Mouse (Mus musculus): ENCODE results near the gene Dapk1. TPM values are rescaled to one million over a fixed set of nuclear protein-coding genes. Genes with fewer than 3 reads are reported as not detected.

Gene Dapk1
- polyA plus RNA-seq, 1 experiment from 2014 or later, result 38.4 TPM

DNA sequence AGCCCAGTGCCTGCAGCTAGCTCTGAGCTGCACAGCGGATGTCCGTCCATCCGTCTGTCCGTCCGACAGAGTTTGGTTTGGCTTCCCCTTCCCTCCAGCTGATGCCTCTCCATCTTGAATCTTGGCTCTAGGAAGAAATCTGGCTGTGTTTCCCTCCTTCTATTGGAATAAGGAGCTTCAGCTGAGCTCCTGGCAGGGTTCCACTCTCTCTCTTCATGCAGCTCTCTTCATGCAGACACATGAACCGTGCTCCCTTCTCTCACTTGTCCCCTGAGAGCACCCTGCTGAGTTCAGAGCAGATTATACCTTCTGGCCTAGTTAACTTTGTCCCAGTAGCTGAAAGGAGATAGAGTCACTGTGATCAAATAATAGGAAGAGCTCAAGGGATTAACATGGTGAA, 83.5 kb downstream of the Dapk1 start:
- WGBS, result 60% methylated on average over 6 of the region's 6 CpGs
- H3K36me3 ChIP-seq, result 0 out of 2 replicates have a peak, but pooled peaks cover 4% of the 10 kb centered on the region
- H3K4me3 ChIP-seq (replicated peaks), result no peak overlapping the region
- H3K4me2 ChIP-seq (replicated peaks), result no peak overlapping the region
- H3K9ac ChIP-seq (replicated peaks), result no peak overlapping the region
- 0 out of 2 replicates have a peak, but pooled peaks cover 5% of the 10 kb centered on the region for H3K9me3 ChIP-seq
- peak; percentile 12; the same call in 1 of the 2 replicates for ATAC-seq
- peak overlapping the region; percentile 30; the same call in 1 of the 2 replicates for H3K27ac ChIP-seq
- no peaks in the 10 kb centered on the region for H3K27me3 ChIP-seq
- peaks cover 39% of the 10 kb centered on the region for H3K4me1 ChIP-seq (replicated peaks)

DNA sequence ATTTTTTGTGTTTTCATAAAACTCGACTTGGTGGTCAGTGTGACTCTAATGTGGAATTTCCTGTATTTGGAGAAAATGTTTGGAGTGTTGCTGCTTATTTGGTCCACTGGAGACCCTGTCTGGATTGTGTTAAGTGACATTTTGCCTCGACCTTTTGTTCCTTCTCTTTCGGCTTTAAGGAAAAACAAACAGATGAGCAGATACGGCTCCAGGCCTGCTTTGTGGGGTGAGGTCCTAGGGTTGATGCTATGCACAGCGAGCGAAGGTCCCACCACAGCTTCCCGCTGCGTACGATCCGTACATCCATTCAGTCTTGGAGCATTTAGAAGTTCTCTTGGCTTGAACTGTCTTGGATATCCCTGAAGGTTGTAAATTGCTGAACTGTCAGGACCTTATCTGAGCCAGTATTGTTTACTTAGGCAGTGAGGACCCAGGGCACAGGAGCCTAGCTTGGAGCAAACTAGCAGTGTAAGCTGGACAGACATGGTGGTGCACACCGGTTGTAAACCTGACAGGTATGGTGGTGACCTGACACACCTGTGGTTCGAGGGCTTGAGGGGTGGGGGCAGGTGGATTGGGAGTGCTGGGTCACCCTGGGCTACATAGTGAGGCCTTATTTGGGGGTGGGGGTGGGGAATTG, 84.4 kb downstream of the Dapk1 start:
- H3K36me3 ChIP-seq, result 0 out of 2 replicates have a peak, but pooled peaks cover 4% of the 10 kb centered on the region
- no peak overlapping the region for H3K4me2 ChIP-seq (replicated peaks)
- no peak overlapping the region for H3K9ac ChIP-seq (replicated peaks)
- H3K27me3 ChIP-seq, result no peaks in the 10 kb centered on the region
- ATAC-seq, result no peak
- 61% methylated on average over 12 of the region's 12 CpGs for whole genome bisulfite sequencing
- H3K9me3 ChIP-seq, result 0 out of 2 replicates have a peak, but pooled peaks cover 5% of the 10 kb centered on the region
- no peak overlapping the region for H3K4me3 ChIP-seq (replicated peaks)
- peaks cover 39% of the 10 kb centered on the region for H3K4me1 ChIP-seq (replicated peaks)
- no peak overlapping the region for H3K27ac ChIP-seq

DNA sequence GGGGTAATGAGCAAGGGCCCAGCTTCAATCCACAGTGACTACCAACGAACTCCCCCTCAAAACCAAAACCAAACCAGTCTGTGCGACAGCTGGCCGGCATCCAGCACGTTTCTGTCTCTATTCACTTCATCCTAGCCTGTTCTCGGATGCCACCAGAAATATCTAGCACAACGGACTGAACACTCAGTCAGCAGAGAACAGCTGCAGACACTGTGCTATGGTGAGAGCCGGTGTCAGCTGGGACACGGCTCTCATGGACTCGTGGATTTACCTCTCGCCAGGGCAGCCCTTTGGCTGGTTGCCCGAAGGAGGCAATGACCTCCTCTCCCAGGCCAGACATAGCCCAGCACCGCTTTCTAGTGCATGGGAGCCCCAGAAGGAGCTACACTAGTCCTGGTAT, 85.2 kb downstream of the Dapk1 start:
- Histone ChIP-seq H3K9me3 (peaks cover 8% of the 10 kb centered on the region; the same call in 1 of the 2 replicates), H3K4me1 (replicated peaks) (peaks cover 39% of the 10 kb centered on the region), H3K4me3 (replicated peaks) (no peak overlapping the region), H3K27ac (no peak overlapping the region), H3K27me3 (no peaks in the 10 kb centered on the region), H3K36me3 (peaks cover 12% of the 10 kb centered on the region; the same call in 1 of the 2 replicates), H3K9ac (replicated peaks) (no peak overlapping the region), H3K4me2 (replicated peaks) (no peak overlapping the region)
- ATAC-seq, result no peak
- WGBS, result 81% methylated on average over 12 of the region's 12 CpGs

DNA sequence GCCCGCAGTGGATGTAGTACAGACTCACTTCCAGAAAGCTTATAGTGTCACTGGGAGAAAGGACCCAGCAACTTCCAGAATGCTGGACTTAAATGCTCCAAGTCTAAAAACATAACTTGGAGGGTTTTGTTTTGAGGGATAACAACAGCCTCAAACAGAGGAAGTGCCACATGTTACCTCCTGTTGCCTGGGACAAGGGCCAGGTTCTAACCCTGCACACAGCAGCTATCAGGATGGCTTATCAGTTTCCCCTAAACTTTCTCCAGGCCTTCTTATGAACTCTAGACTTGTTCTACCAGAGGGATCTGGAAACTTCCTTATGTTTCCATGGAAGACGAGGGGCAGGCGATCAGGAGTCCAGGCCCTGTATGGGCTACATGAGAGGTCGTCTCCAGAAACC, 85.7 kb downstream of the Dapk1 start:
- Histone ChIP-seq H3K36me3 (peaks cover 16% of the 10 kb centered on the region; the same call in 1 of the 2 replicates), H3K4me2 (replicated peaks) (no peak overlapping the region), H3K9ac (replicated peaks) (no peak overlapping the region), H3K27ac (no peak overlapping the region), H3K4me1 (replicated peaks) (peaks cover 39% of the 10 kb centered on the region), H3K9me3 (peaks cover 12% of the 10 kb centered on the region; the same call in 1 of the 2 replicates), H3K27me3 (no peaks in the 10 kb centered on the region), H3K4me3 (replicated peaks) (no peak overlapping the region)
- WGBS, result 91% methylated on average over 4 of the region's 4 CpGs
- no peak for ATAC-seq

DNA sequence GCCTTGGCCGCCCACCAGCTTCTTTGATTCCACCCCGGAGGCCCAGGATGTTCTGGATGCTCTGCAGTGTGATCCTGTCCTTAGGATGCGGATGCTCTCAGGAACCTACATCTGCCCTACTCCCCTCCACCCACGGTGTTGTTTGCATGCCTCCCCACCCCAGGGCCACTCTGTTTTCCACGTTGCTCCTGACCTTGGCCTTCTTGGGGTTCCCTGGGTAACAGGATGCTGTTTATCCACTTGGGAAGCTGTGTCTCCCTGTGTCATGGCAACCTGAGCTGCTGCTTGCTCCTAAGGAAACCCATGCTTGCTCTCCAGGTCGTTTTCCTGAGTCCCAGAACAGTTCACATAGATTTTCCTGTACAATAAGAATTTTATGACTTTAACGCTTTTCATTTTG, 86.1 kb downstream of the Dapk1 start:
- H3K27me3 ChIP-seq, result no peaks in the 10 kb centered on the region
- no peak for ATAC-seq
- H3K4me2 ChIP-seq (replicated peaks), result no peak overlapping the region
- no peak overlapping the region for H3K9ac ChIP-seq (replicated peaks)
- H3K9me3 ChIP-seq, result peaks cover 12% of the 10 kb centered on the region; the same call in 1 of the 2 replicates
- WGBS, result 79% methylated on average over 7 of the region's 7 CpGs
- H3K4me3 ChIP-seq (replicated peaks), result no peak overlapping the region
- no peak overlapping the region for H3K27ac ChIP-seq
- H3K4me1 ChIP-seq (replicated peaks), result peaks cover 39% of the 10 kb centered on the region
- H3K36me3 ChIP-seq, result peaks cover 16% of the 10 kb centered on the region; the same call in 1 of the 2 replicates

DNA sequence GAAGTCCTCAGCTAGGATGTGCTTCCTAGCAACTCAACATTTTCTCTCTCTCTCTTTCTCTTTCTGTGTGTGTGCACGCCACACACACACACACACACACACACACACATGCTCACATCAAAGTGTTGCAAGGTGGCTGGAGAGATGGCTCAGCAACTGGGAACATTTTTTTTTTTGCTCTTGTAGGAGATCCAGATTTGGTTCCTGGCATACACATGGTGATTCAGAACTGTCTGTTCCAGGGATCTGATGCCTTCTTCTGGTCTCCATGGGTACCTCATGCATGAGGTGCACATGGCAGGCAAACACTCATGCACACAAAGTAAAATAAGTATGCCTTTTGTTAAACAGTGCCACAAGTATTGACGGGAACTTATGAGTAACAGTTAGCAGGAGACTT, 89.2 kb downstream of the Dapk1 start:
- WGBS, result 93% methylated on average over 2 of the region's 2 CpGs
- ATAC-seq, result no peak
- Histone ChIP-seq H3K4me2 (replicated peaks) (no peak overlapping the region), H3K27me3 (no peaks in the 10 kb centered on the region), H3K9ac (replicated peaks) (no peak overlapping the region), H3K4me3 (replicated peaks) (no peak overlapping the region), H3K27ac (0 out of 2 replicates have a peak overlapping the region, but pooled peaks have one; percentile 9), H3K9me3 (peaks cover 12% of the 10 kb centered on the region; the same call in 1 of the 2 replicates), H3K4me1 (replicated peaks) (peaks cover 16% of the 10 kb centered on the region), H3K36me3 (peaks cover 16% of the 10 kb centered on the region; the same call in 1 of the 2 replicates)

DNA sequence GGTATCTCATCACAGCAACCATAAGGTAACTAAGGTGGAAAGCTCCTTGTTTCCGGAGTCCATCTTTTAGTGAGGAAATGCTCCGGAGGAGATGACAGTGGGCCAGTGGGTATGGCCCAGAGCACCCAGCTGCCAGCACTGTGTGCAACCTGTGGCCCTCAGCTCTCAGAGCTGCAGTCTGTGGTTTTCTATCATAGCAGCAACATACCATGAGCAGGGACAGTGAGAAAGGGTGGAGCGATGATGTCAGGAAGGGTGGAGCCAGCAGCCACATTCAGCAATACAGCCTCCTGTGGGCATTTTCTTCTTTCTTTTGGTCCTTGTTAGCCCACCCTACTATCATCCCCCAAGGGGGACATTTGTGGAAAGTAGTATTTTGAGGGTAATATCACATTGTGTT, 90.2 kb downstream of the Dapk1 start:
- H3K9ac ChIP-seq (replicated peaks), result no peak overlapping the region
- no peak overlapping the region for H3K4me3 ChIP-seq (replicated peaks)
- peaks cover 6% of the 10 kb centered on the region; the same call in 1 of the 2 replicates for H3K4me1 ChIP-seq (replicated peaks)
- H3K4me2 ChIP-seq (replicated peaks), result no peak overlapping the region
- peaks cover 20% of the 10 kb centered on the region; the same call in 1 of the 2 replicates for H3K36me3 ChIP-seq
- 100% methylated on average over 3 of the region's 3 CpGs for WGBS
- no peaks in the 10 kb centered on the region for H3K27me3 ChIP-seq
- no peak for ATAC-seq
- H3K9me3 ChIP-seq, result peaks cover 12% of the 10 kb centered on the region; the same call in 1 of the 2 replicates
- no peak overlapping the region for H3K27ac ChIP-seq

DNA sequence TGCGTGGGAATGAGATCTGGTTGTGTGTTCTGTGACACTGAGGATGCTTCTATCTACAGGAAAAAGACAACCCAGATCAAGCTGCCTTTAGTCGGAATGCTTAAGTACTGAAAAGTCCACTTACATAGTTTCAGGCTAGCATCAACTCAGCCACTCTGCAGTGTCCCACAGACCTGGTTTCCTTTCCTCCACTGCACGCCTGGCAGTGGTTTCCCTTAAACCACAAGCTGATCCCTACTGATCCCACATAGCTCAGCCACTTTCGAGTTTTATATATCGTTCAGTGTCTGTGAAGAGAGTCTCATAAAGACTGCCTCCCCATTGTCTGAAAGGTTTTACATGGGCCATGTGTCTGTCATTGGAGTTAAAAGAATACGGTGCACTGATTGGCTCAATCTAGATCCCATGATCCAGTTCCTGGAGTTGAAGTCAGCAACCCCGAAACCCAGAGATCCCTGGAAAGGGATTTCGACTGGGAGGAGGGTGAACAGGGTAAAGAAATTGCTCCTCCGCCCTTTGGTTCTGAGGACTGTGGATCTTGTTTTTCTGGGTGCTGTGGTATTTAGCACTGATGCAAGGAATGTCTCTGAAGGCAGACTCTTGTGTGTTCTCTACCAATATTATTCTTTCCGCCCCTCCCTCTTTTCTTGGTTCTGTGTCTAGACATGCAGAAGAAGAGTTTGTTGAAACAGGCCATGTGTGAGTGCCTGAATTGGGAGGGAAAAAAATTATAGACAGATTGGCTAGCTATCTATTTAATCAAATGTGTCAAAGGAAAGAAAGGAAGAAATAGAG, 93.6 kb downstream of the Dapk1 start:
- Histone ChIP-seq H3K4me1 (replicated peaks) (no peaks in the 10 kb centered on the region), H3K9ac (replicated peaks) (no peak overlapping the region), H3K4me2 (replicated peaks) (no peak overlapping the region), H3K4me3 (replicated peaks) (no peak overlapping the region), H3K27me3 (no peaks in the 10 kb centered on the region), H3K9me3 (peaks cover 7% of the 10 kb centered on the region; the same call in 1 of the 2 replicates), H3K27ac (no peak overlapping the region), H3K36me3 (peaks cover 35% of the 10 kb centered on the region)
- ATAC-seq, result no peak
- 84% methylated on average over 10 of the region's 10 CpGs for WGBS

DNA sequence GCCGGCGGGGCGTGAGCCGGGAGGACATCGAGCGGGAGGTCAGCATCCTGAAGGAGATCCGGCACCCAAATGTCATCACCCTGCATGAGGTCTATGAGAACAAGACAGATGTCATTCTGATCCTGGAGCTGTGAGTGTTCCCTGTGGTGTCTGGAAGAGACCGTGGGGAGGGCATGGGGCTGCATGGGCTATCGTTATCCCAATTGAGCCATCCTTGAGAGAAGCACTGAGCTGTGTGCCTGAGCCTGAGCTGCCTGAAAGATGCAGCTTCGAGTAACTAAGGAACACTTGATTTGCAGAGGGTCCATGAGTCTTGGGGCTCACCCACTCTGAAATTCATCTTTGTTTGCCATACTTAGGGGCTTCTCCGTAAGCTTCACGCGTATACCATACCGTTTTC, 94.6 kb downstream of the Dapk1 start:
- Histone ChIP-seq H3K27ac (no peak overlapping the region; the same call in 1 of the 2 replicates), H3K4me3 (replicated peaks) (no peak overlapping the region), H3K9ac (replicated peaks) (no peak overlapping the region), H3K4me2 (replicated peaks) (no peak overlapping the region), H3K4me1 (replicated peaks) (no peaks in the 10 kb centered on the region), H3K27me3 (no peaks in the 10 kb centered on the region), H3K9me3 (peaks cover 7% of the 10 kb centered on the region; the same call in 1 of the 2 replicates), H3K36me3 (peaks cover 33% of the 10 kb centered on the region)
- no peak for ATAC-seq
- 87% methylated on average over 14 of the region's 14 CpGs for WGBS

DNA sequence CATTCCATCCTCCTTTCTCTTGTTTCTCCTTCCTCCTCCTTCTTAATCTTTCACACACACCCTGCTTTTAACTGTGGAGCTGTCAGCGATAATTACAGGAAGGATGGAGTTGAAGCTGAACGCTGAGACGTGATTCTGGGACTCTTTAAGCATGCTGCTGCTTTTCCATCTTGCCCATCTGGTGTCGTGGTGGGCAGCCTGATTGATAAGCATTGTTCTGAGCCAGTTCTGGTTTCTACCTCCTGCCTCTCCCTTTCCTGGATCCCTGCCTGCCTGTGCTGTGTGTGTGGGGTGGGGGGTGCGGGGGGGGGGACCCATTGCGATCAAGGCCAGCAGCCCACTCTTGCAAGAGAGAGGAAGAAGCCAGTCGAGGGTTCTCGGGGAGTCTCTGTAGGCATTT, 95.0 kb downstream of the Dapk1 start:
- 81% methylated on average over 8 of the region's 8 CpGs for WGBS
- no peak overlapping the region for H3K27ac ChIP-seq
- no peak for ATAC-seq

DNA sequence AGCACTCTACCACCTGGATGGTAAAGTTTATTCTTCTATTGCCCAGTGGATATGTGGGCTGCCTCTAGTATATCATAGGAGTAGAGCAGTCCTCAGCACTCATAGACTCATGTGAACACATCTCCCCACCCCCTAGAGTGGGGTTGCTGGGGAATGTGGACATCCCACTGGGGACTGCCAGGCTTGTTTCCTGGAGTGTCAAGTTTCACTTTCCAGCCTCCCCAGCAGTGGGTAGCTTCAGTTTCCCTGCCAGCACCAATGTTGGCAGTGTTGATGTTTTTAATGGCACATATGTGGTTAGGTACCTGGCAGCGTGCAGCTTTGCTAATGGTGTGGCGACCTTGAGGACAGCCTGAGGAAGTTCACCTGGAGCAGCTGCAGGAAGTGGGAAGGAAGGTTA, 96.3 kb downstream of the Dapk1 start:
- Histone ChIP-seq H3K9me3 (no peaks in the 10 kb centered on the region), H3K36me3 (peaks cover 28% of the 10 kb centered on the region), H3K4me1 (replicated peaks) (no peaks in the 10 kb centered on the region), H3K27me3 (no peaks in the 10 kb centered on the region), H3K4me3 (replicated peaks) (no peak overlapping the region), H3K4me2 (replicated peaks) (no peak overlapping the region), H3K9ac (replicated peaks) (no peak overlapping the region), H3K27ac (no peak overlapping the region)
- 98% methylated on average over 2 of the region's 2 CpGs for WGBS
- no peak for ATAC-seq

More for the DNA sequence above, 95.0 kb downstream of the Dapk1 start:
- Histone ChIP-seq H3K4me1 (replicated peaks) (no peaks in the 10 kb centered on the region), H3K27me3 (no peaks in the 10 kb centered on the region), H3K4me2 (replicated peaks) (no peak overlapping the region), H3K9ac (replicated peaks) (no peak overlapping the region), H3K36me3 (peaks cover 29% of the 10 kb centered on the region), H3K9me3 (peaks cover 6% of the 10 kb centered on the region; the same call in 1 of the 2 replicates), H3K4me3 (replicated peaks) (no peak overlapping the region)

DNA sequence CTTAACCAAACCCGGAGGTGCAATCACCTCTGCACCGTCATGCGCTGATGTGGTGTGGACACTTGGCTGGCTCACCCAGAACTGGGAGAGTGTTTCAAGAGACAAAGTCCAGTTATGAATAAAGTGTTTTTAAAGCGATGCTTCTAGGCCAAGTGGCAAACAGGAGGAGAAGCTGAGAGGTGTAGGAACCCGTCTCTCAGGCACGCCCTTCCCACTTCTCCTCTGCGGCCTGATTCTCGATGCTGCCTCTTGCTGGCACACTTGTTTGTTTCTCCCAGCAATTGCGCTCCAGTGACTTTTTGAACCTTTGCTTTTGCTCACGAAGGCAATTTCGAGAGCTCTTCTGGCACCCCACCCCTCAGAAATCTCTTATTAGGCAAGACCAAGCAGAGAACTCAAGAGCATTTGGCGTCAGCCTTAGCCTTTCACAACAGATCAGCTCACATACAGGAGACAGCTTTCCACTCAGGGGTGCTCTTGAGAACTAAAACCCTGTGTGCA, 100.0 kb downstream of the Dapk1 start:
- H3K4me1 ChIP-seq (replicated peaks), result peaks cover 2% of the 10 kb centered on the region
- no peak overlapping the region for H3K27ac ChIP-seq
- peaks cover 32% of the 10 kb centered on the region for H3K36me3 ChIP-seq
- H3K9ac ChIP-seq (replicated peaks), result no peak overlapping the region
- H3K9me3 ChIP-seq, result no peaks in the 10 kb centered on the region
- no peaks in the 10 kb centered on the region for H3K27me3 ChIP-seq
- no peak overlapping the region for H3K4me3 ChIP-seq (replicated peaks)
- no peak for ATAC-seq
- 82% methylated on average over 12 of the region's 12 CpGs for WGBS
- H3K4me2 ChIP-seq (replicated peaks), result no peak overlapping the region
